In genomic region chr8:70873364-70873985, GRCm38 (mm10) we compare ENCODE assay signal across 8 mouse cellular contexts. TPM values are rescaled to one million over a fixed set of nuclear protein-coding genes. Genes with fewer than 3 reads are reported as not detected.
DNase-seq lines count a peak whose midpoint lies in the region; ATAC-seq lines count a peak whose summit lies in the region.

Gene Ccdc124 (minus strand): TSS chr8:70873935.

- H3K4me1 ChIP-seq in hindbrain, embryonic 14.5 days (replicated peaks; ENCODE audit: control insufficient read depth, insufficient read depth, low read length) = peaks cover 14% of the 10 kb centered on the region

- H3K27me3 ChIP-seq in hindbrain, embryonic 14.5 days (ENCODE audit: control insufficient read depth, insufficient read depth, low read length) = no peaks in the 10 kb centered on the region

- DNase-seq in NIH3T3 (ENCODE audit: low read depth) = peak; percentile 97
- peak; percentile 96 to 98 for DNase-seq in cerebellum, postnatal 14 days
- DNase-seq in frontal cortex, postnatal 25 days (ENCODE audit: low spot score in 2 of 2) = peak; percentile 91 to 96
- peak; percentile 97 for DNase-seq in hindbrain, embryonic 14.5 days (ENCODE audit: low spot score)
- peak; percentile 95 to 96 for DNase-seq in layer of hippocampus, postnatal 36 days
- peak; percentile 96 for DNase-seq in lung, postnatal 36 days
- peak; percentile 96 for DNase-seq in retina, postnatal 1 day
- peak; percentile 91 to 96 for DNase-seq in urinary bladder, adult 18-20 months (ENCODE audit: low spot score in 2 of 2)

- no peaks in the 10 kb centered on the region for H3K9me3 ChIP-seq in hindbrain, embryonic 14.5 days (ENCODE audit: control insufficient read depth, low read length)

- peak within 1 kb of the TSS; percentile 96 for H3K27ac ChIP-seq in hindbrain, embryonic 14.5 days

- H3K9ac ChIP-seq in hindbrain, embryonic 14.5 days = peak within 1 kb of the TSS; percentile 69

- peak within 1 kb of the TSS; percentile 67 for H3K4me3 ChIP-seq in hindbrain, embryonic 14.5 days (replicated peaks; ENCODE audit: low read length)

- no peaks in the 10 kb centered on the region; the same call in 1 of the 2 replicates for H3K36me3 ChIP-seq in hindbrain, embryonic 14.5 days (replicated peaks; ENCODE audit: control insufficient read depth, insufficient read depth)

- peak; percentile 88 for ATAC-seq in hindbrain, embryonic 14.5 days (ENCODE audit: low FRiP score)

- H3K4me2 ChIP-seq in hindbrain, embryonic 14.5 days (replicated peaks) = peak within 1 kb of the TSS; percentile 71

- WGBS in hindbrain, embryonic 14.5 days = 1% methylated on average over 46 of the region's 46 CpGs

RNA-seq across cellular contexts. Expression of gene Ccdc124, which starts in this region (rescaled TPM):
- 155 and 158 TPM in 2 replicates for polyA plus RNA-seq in hindbrain, embryonic 14.5 days (2014; fragmentation: Nextera tagmentation; extraction: Ambion mirVana)
- 10 to 100 TPM; 83.4 to 95.4 TPM for total RNA-seq in layer of hippocampus, postnatal 36 days (2021)

Comparison
In these comparisons a context has a peak if more than half of its experiments do, and no peak if none do; other contexts are left out.
1. Peak in every context shown above with its lines: DNase-seq, ATAC-seq, H3K4me3 ChIP-seq and H3K27ac ChIP-seq.